Mouse (Mus musculus) olfactory bulb, adult 2 months (tissue): ENCODE data around the gene Trp53.

Source experiments
- CTCF ChIP-seq: fragments of 200-500 bp; IDR thresholded peaks from 2 replicates; pipeline ENCODE4 v1.5.1; 2012; ENCODE audit warnings: low read depth, mild to moderate bottlenecking, low read length, moderate library complexity; ENCODE audit not compliant: insufficient read depth
- POLR2A ChIP-seq: fragments of 200-500 bp; IDR thresholded peaks from 2 replicates; pipeline ENCODE4 v1.6.1; 2012; ENCODE audit warnings: mild to moderate bottlenecking, low read depth, low read length, moderate library complexity; ENCODE audit not compliant: insufficient read depth

DNA sequence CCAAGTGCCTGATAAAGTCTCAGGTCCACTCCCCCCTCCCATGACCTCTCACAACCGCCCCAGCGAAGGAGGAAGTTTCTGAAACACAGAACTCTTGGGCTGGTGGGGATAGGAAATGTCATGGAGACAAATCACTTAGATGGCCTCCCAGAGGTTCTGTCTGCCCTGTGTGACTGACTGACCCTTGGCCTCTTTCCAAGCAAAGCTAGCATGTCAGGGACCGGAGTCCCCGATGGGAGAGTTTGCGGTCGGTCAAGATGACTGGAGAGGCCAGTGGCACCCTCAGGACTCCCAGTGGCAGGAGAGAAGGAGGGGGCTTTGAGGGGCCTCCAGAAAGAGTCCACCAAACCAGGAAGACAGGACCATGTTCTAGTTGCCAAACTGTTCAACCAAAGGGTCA lies 21.4 kb upstream of the Trp53 start:
- no peak for TF ChIP-seq CTCF
- no peak for TF ChIP-seq POLR2A
